Mouse (Mus musculus) T-helper 2 cell (primary cell): ENCODE measurements around the gene Nfam1.

Experiments used
- in situ Hi-C: fragments of 300-600 bp; cut with MboI, MseI; formaldehyde crosslinking; loops from one replicate; pipeline ENCODE4 v1.15.1; 2025; ENCODE audit warnings: high pct_unique_total_duplicates

Gene Nfam1

GRCm38 (mm10) chr15:82960786-82961561, 72.1 kb downstream of the Nfam1 start:
- in situ Hi-C loops = no loop called here

GRCm38 (mm10) chr15:82959151-82959550, 74.0 kb downstream of the Nfam1 start:
- in situ Hi-C loops = loop anchor here (10.0 kb wide), 1 partner anchor 1556 kb away; no protein-coding TSS in a partner anchor

- in situ Hi-C loops = loop anchor here (10.0 kb wide), 1 partner anchor 1557 kb away; no protein-coding TSS in a partner anchor
Observed at GRCm38 (mm10) chr15:82958253-82958701, 74.8 kb downstream of the Nfam1 start.

GRCm38 (mm10) chr15:82956721-82957120, 76.4 kb downstream of the Nfam1 start:
- in situ Hi-C loops = loop anchor here (10.0 kb wide), 1 partner anchor 1558 kb away; no protein-coding TSS in a partner anchor

GRCm38 (mm10) chr15:82956310-82956709, 76.8 kb downstream of the Nfam1 start:
- in situ Hi-C loops = loop anchor here (10.0 kb wide), 1 partner anchor 1558 kb away; no protein-coding TSS in a partner anchor

- in situ Hi-C loops = loop anchor here (10.0 kb wide), 1 partner anchor 1560 kb away; no protein-coding TSS in a partner anchor
Observed at GRCm38 (mm10) chr15:82955286-82955685, 77.8 kb downstream of the Nfam1 start.

GRCm38 (mm10) chr15:82954034-82954433, 79.1 kb downstream of the Nfam1 start:
- in situ Hi-C loops = loop anchor here (10.0 kb wide), 1 partner anchor 1561 kb away; no protein-coding TSS in a partner anchor

GRCm38 (mm10) chr15:82953096-82953495, 80.0 kb downstream of the Nfam1 start:
- in situ Hi-C loops = loop anchor here (10.0 kb wide), 1 partner anchor 1562 kb away; no protein-coding TSS in a partner anchor

GRCm38 (mm10) chr15:82952292-82952705, 80.8 kb downstream of the Nfam1 start:
- in situ Hi-C loops = loop anchor here (10.0 kb wide), 1 partner anchor 1563 kb away; no protein-coding TSS in a partner anchor

- in situ Hi-C loops = loop anchor here (10.0 kb wide), 1 partner anchor 1565 kb away; no protein-coding TSS in a partner anchor
Observed at GRCm38 (mm10) chr15:82950246-82950645, 82.9 kb downstream of the Nfam1 start.

GRCm38 (mm10) chr15:82947431-82947830, 85.7 kb downstream of the Nfam1 start:
- in situ Hi-C loops = no loop called here

GRCm38 (mm10) chr15:82944479-82945195, 88.5 kb downstream of the Nfam1 start:
- in situ Hi-C loops = no loop called here
